Mouse (Mus musculus): Measurements from ENCODE around the gene Mical3. TPM values are rescaled to one million over a fixed set of nuclear protein-coding genes. Genes with fewer than 3 reads are reported as not detected.

The Mical3 gene
- polyA plus RNA-seq, 1 experiment from 2014 or later, result 11.1 TPM

DNA sequence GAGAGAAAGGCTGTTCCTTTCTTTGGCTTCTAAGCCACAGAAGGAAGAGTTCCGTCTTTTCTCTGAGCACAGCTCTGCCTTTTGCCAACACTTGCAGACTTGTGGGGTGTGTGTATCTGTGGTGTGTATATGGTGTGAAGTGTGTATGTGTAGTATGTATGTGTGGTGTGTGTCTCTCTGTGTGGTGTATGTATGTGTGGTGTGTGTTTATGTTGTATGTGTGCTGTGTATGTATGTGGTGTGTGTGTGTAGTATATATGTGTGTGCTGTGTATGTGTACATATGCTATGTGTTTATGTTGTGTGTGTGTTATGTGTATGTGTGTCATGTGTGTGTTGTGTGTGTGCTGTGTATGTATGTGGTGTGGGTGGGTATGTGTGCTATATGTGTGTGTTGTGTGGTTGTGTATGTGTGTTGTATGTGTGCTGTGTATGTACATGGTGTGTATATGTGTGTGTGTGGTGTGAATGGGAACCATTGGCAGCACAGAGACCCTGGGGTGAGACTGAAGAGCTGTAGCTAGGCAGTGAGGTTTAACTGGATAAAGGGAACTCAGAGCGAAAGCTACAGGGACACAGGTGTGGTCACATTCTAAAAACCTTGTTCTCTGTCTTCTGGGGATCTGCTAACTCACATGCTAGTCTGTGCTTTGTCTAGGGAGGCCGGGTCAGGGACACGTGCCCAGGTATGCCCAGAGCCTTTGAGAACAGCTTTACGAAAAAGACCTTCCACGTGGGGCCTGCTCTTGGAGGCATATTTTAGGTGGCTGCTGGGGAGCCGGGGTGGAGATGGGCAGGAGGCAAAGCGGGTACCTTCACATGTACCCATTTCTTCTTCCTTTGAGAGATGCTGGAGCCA, 159.6 kb downstream of the Mical3 start:
- Histone ChIP-seq H3K27ac (replicated peaks; ENCODE audit: low read depth, low read length) (no peak overlapping the region), H3K36me3 (replicated peaks; ENCODE audit: control insufficient read depth, insufficient read depth, low read depth, low read length) (no peaks in the 10 kb centered on the region), H3K4me1 (ENCODE audit: control insufficient read depth, insufficient read depth, low read length) (no peaks in the 10 kb centered on the region), H3K9me3 (replicated peaks; ENCODE audit: control insufficient read depth, low read length) (no peaks in the 10 kb centered on the region), H3K9ac (replicated peaks; ENCODE audit: low read length) (no peak overlapping the region), H3K27me3 (ENCODE audit: control insufficient read depth, insufficient read depth, low read length) (no peaks in the 10 kb centered on the region), H3K4me2 (ENCODE audit: low read depth, low read length) (no peak overlapping the region), H3K4me3 (ENCODE audit: low read depth, low read length) (no peak overlapping the region)
- 70% methylated on average over 8 of the region's 8 CpGs for WGBS
- 0 out of 2 replicates have a peak, but pooled peaks have one; percentile 53 for ATAC-seq (replicated peaks; ENCODE audit: insufficient number of reproducible peaks, low FRiP score, low TSS enrichment, low read depth)
- no peak for DNase-seq (ENCODE audit: low spot score)

DNA sequence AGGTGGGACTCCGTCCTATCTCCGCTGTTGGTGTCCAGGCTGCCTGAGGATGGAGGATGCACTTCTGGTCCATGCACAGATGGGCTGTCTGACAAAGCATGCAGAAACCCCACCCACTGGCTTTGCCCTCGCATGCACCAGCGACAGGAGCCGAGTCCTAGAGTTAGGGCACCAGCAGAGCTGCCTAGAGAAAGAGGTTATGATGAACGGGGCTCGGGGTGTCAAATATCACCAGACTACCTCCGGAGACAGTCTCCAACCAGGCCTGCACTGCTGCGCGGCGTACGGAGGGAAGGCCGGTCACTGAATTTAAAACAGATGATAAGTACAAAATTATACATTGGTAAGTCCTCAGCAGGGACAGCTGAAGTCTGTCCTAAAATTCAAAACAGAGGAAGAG, 165.0 kb downstream of the Mical3 start:
- DNase-seq (ENCODE audit: low spot score), result peak; percentile 80
- 36% methylated on average over 13 of the region's 13 CpGs for WGBS
- H3K4me1 ChIP-seq (ENCODE audit: control insufficient read depth, insufficient read depth, low read length), result no peaks in the 10 kb centered on the region

DNA sequence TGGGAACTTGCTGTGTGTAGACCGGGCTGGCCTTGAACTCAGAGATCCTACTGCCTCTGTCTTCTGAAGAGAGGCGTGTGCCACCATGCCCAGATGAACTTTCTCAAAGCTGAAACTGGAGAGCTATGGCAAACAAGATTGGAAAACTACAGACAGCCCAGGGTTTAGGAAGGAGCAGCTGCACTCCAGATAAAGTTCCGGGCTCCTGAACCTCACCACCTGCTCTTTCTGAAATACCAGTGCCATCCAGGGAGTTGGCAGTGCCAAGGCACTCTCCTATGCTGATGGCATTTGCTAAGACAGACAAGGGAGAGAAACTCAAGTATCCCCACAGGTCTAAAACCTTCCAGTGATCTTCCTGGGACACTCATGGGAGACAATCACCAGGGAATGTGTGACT, 166.6 kb downstream of the Mical3 start:
- H3K4me1 ChIP-seq (ENCODE audit: control insufficient read depth, insufficient read depth, low read length), result no peaks in the 10 kb centered on the region
- H3K27me3 ChIP-seq (ENCODE audit: control insufficient read depth, insufficient read depth, low read length), result no peaks in the 10 kb centered on the region
- no peak overlapping the region for H3K4me2 ChIP-seq (ENCODE audit: low read depth, low read length)
- no peaks in the 10 kb centered on the region; the same call in 1 of the 2 replicates for H3K36me3 ChIP-seq (replicated peaks; ENCODE audit: control insufficient read depth, insufficient read depth, low read depth, low read length)
- no peak overlapping the region for H3K4me3 ChIP-seq (ENCODE audit: low read depth, low read length)
- no peak overlapping the region for H3K27ac ChIP-seq (replicated peaks; ENCODE audit: low read depth, low read length)
- H3K9ac ChIP-seq (replicated peaks; ENCODE audit: low read length), result no peak overlapping the region
- no peaks in the 10 kb centered on the region for H3K9me3 ChIP-seq (replicated peaks; ENCODE audit: control insufficient read depth, low read length)
- ATAC-seq (replicated peaks; ENCODE audit: insufficient number of reproducible peaks, low FRiP score, low TSS enrichment, low read depth) (no peak), DNase-seq (ENCODE audit: low spot score) (no peak)
- 97% methylated on average over 3 of the region's 3 CpGs for WGBS

More for the DNA sequence above, 165.0 kb downstream of the Mical3 start:
- peak; percentile 77 for ATAC-seq (replicated peaks; ENCODE audit: insufficient number of reproducible peaks, low FRiP score, low TSS enrichment, low read depth)
- Histone ChIP-seq H3K4me3 (ENCODE audit: low read depth, low read length) (no peak overlapping the region), H3K27me3 (ENCODE audit: control insufficient read depth, insufficient read depth, low read length) (no peaks in the 10 kb centered on the region), H3K36me3 (replicated peaks; ENCODE audit: control insufficient read depth, insufficient read depth, low read depth, low read length) (no peaks in the 10 kb centered on the region; the same call in 1 of the 2 replicates), H3K9ac (replicated peaks; ENCODE audit: low read length) (no peak overlapping the region), H3K9me3 (replicated peaks; ENCODE audit: control insufficient read depth, low read length) (no peaks in the 10 kb centered on the region), H3K4me2 (ENCODE audit: low read depth, low read length) (no peak overlapping the region), H3K27ac (replicated peaks; ENCODE audit: low read depth, low read length) (no peak overlapping the region; the same call in 1 of the 2 replicates)

DNA sequence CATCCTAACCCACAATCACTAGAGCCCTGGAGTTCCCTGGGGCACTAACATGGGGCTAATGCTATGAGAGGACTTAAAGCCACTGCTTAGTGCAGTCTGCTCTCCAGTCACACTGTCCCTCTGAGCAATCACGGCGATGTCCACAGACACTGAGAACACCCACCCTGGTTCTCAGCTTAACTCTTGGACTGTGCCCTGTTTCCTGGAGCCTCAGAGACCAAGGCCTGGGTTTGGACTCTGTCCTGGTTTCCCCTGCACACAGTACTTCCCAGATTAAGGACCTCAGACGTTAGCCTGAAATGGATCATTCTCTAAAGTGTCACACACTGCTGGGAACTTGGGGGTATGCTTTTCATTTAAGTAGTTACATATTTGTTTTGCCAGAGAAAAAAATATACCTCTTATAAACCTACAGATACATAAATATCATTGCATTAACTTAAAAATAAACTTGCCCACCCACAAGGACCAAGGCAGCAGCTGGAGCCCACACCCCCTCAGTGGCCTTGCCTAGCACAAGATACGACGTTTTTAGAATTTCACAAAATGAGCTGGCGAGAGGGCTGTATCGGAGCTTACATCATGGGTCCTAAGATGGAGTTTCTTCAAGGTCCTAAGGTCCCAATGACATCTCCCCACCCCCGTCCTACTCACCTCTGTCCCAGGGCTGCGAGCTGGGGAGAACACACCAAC, 170.3 kb downstream of the Mical3 start:
- DNase-seq (ENCODE audit: low spot score), result no peak
- Histone ChIP-seq H3K27me3 (ENCODE audit: control insufficient read depth, insufficient read depth, low read length) (no peaks in the 10 kb centered on the region), H3K36me3 (replicated peaks; ENCODE audit: control insufficient read depth, insufficient read depth, low read depth, low read length) (no peaks in the 10 kb centered on the region; the same call in 1 of the 2 replicates), H3K27ac (replicated peaks; ENCODE audit: low read depth, low read length) (no peak overlapping the region), H3K4me3 (ENCODE audit: low read depth, low read length) (no peak overlapping the region), H3K4me1 (ENCODE audit: control insufficient read depth, insufficient read depth, low read length) (no peaks in the 10 kb centered on the region), H3K9ac (replicated peaks; ENCODE audit: low read length) (no peak overlapping the region), H3K4me2 (ENCODE audit: low read depth, low read length) (no peak overlapping the region), H3K9me3 (replicated peaks; ENCODE audit: control insufficient read depth, low read length) (no peaks in the 10 kb centered on the region)
- ATAC-seq (replicated peaks; ENCODE audit: insufficient number of reproducible peaks, low FRiP score, low TSS enrichment, low read depth), result no peak
- 84% methylated on average over 9 of the region's 9 CpGs for WGBS

DNA sequence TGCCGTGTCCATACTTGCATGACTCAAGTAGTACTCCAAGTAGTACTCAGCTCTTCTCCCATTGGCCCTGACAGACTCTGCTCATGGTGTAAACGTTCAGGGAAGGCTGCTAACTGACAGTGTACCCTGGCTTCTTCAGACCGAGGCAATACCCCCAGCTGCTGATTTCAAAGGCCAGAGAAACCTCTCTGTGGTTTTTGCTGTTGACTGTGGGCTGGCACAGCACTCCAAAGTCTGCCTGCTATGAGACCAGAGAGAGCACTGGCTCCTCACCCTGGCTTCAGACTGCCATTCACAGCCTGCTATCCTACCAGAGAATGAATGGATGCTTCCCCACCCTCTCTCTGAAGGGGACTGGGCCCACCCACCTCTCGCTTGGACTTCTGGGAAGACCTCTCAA, 173.5 kb downstream of the Mical3 start:
- Histone ChIP-seq H3K4me2 (ENCODE audit: low read depth, low read length) (no peak overlapping the region), H3K4me3 (ENCODE audit: low read depth, low read length) (no peak overlapping the region), H3K9me3 (replicated peaks; ENCODE audit: control insufficient read depth, low read length) (no peaks in the 10 kb centered on the region), H3K4me1 (ENCODE audit: control insufficient read depth, insufficient read depth, low read length) (no peaks in the 10 kb centered on the region), H3K27me3 (ENCODE audit: control insufficient read depth, insufficient read depth, low read length) (no peaks in the 10 kb centered on the region), H3K36me3 (replicated peaks; ENCODE audit: control insufficient read depth, insufficient read depth, low read depth, low read length) (no peaks in the 10 kb centered on the region; the same call in 1 of the 2 replicates), H3K27ac (replicated peaks; ENCODE audit: low read depth, low read length) (no peak overlapping the region), H3K9ac (replicated peaks; ENCODE audit: low read length) (no peak overlapping the region)
- no peak for ATAC-seq (replicated peaks; ENCODE audit: insufficient number of reproducible peaks, low FRiP score, low TSS enrichment, low read depth)
- DNase-seq (ENCODE audit: low spot score), result no peak
- WGBS, result 82% methylated on average over 4 of the region's 4 CpGs

DNA sequence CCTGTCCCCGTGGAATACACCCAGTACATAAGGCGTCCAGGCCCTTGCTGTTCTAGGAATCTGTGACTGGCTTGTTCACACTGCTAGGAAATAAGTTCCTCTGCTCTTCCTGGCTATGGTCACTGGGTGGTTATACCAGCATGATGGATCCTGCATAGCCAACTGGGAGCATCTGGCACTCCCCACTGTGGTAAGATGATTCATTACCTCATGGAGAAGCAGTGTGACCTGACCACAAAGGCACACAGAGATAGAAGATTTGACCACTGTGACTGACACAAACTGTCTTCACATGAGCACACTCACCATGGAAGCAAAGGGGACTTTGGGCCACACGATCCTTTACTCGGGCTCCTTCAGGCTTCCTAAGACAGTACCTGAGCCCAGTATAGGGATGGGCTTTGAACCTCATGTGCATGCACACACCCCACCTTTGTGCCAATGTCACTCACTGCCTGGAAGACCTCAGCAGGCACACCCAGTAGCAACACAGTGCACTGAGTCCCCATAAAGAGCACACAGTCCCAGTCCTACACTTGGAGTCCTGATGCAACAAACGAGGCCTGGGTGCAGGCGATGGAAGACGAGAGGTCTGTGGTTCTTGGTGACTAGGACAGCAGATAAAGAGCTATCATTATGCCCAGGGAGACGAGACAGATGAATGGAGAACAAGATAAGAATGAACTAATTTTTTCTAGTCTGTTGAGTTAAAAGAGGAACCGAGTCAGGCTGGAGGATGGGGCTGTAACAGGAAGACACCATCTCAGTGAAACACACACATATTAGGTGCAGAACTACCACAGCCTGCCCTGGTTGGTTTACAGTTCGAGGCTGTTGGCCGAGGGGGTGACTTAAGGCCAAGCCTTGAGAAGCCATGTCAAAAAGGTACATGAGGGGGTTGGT, 174.3 kb downstream of the Mical3 start:
- no peaks in the 10 kb centered on the region; the same call in 1 of the 2 replicates for H3K36me3 ChIP-seq (replicated peaks; ENCODE audit: control insufficient read depth, insufficient read depth, low read depth, low read length)
- 90% methylated on average over 11 of the region's 11 CpGs for WGBS

DNA sequence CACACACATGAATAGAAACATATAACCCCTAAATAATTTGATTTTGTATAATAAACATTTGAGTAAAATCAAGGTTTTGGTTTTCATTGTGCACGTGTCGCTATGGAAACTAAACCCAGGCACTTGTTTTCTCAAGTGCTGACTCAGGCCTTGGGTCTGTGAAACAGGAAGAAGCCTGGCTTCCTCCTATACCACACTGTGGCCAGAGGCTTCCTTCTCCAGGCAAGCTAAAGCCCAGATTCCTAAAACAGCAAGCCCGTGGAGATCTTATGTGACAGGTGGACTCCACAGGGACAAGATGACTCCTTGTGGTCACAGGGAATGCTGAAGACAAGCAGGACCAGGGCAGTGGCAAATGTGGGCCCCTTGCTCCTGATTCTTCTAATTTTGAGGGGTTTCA, 175.6 kb downstream of the Mical3 start:
- no peak overlapping the region for H3K4me2 ChIP-seq (ENCODE audit: low read depth, low read length)
- H3K36me3 ChIP-seq (replicated peaks; ENCODE audit: control insufficient read depth, insufficient read depth, low read depth, low read length), result no peaks in the 10 kb centered on the region; the same call in 1 of the 2 replicates
- H3K27ac ChIP-seq (replicated peaks; ENCODE audit: low read depth, low read length), result no peak overlapping the region
- ATAC-seq (replicated peaks; ENCODE audit: insufficient number of reproducible peaks, low FRiP score, low TSS enrichment, low read depth) (no peak), DNase-seq (ENCODE audit: low spot score) (no peak)
- WGBS, result 72% methylated on average over 3 of the region's 3 CpGs
- no peak overlapping the region for H3K9ac ChIP-seq (replicated peaks; ENCODE audit: low read length)
- H3K9me3 ChIP-seq (replicated peaks; ENCODE audit: control insufficient read depth, low read length), result no peaks in the 10 kb centered on the region
- H3K4me1 ChIP-seq (ENCODE audit: control insufficient read depth, insufficient read depth, low read length), result no peaks in the 10 kb centered on the region
- no peak overlapping the region for H3K4me3 ChIP-seq (ENCODE audit: low read depth, low read length)
- no peaks in the 10 kb centered on the region for H3K27me3 ChIP-seq (ENCODE audit: control insufficient read depth, insufficient read depth, low read length)

More for the DNA sequence above, 174.3 kb downstream of the Mical3 start:
- Histone ChIP-seq H3K27me3 (ENCODE audit: control insufficient read depth, insufficient read depth, low read length) (no peaks in the 10 kb centered on the region), H3K4me2 (ENCODE audit: low read depth, low read length) (no peak overlapping the region), H3K4me1 (ENCODE audit: control insufficient read depth, insufficient read depth, low read length) (no peaks in the 10 kb centered on the region), H3K27ac (replicated peaks; ENCODE audit: low read depth, low read length) (no peak overlapping the region), H3K9me3 (replicated peaks; ENCODE audit: control insufficient read depth, low read length) (no peaks in the 10 kb centered on the region), H3K9ac (replicated peaks; ENCODE audit: low read length) (no peak overlapping the region), H3K4me3 (ENCODE audit: low read depth, low read length) (no peak overlapping the region)
- ATAC-seq (replicated peaks; ENCODE audit: insufficient number of reproducible peaks, low FRiP score, low TSS enrichment, low read depth) (no peak), DNase-seq (ENCODE audit: low spot score) (no peak)
